Mouse (Mus musculus) midbrain, embryonic 15.5 days (tissue): ENCODE data around the gene Camk2b. TPM values are rescaled to one million over a fixed set of nuclear protein-coding genes. Genes with fewer than 3 reads are reported as not detected.
"Not testable (repeated sequence)": the region's sequence is repeated elsewhere in the genome, so short reads cannot be mapped to it uniquely, and the experiment has no call there.

Source experiments
- ATAC-seq: fragments of 200-750 bp; cut with Nextera tagmentation; replicated peaks from 2 replicates; pipeline ENCODE4 v1.8.0; 2017; ENCODE audit warnings: moderate TSS enrichment
- H3K27ac ChIP-seq: fragments of 300-500 bp; sonication (generic); 2 replicates; pipeline ENCODE4 v1.5.1; 2015; ENCODE audit warnings: mild to moderate bottlenecking, inconsistent platforms
- H3K27me3 ChIP-seq: fragments of 300-500 bp; sonication (generic); replicated peaks from 2 replicates; pipeline ENCODE4 v1.6.1; 2015; ENCODE audit warnings: inconsistent platforms
- H3K36me3 ChIP-seq: fragments of 300-500 bp; sonication (generic); replicated peaks from 2 replicates; pipeline ENCODE4 v1.6.1; 2015; ENCODE audit warnings: inconsistent platforms
- H3K4me1 ChIP-seq: fragments of 300-500 bp; sonication (generic); 2 replicates; pipeline ENCODE4 v1.6.1; 2015; ENCODE audit warnings: inconsistent platforms
- H3K4me2 ChIP-seq: fragments of 300-500 bp; sonication (generic); 2 replicates; pipeline ENCODE4 v1.6.1; 2015; ENCODE audit warnings: inconsistent platforms, mild to moderate bottlenecking, moderate library complexity
- H3K4me3 ChIP-seq: fragments of 300-500 bp; sonication (generic); 2 replicates; pipeline ENCODE4 v1.5.1; 2015; ENCODE audit warnings: mild to moderate bottlenecking, inconsistent platforms
- H3K9ac ChIP-seq: fragments of 300-500 bp; sonication (generic); 2 replicates; pipeline ENCODE4 v1.6.1; 2015; ENCODE audit warnings: mild to moderate bottlenecking, inconsistent platforms
- H3K9me3 ChIP-seq: fragments of 300-500 bp; sonication (generic); 2 replicates; pipeline ENCODE4 v1.6.1; 2016; ENCODE audit warnings: inconsistent platforms
- WGBS: fragments of 180-500 bp; shearing (Covaris S2); methylation state at CpG from one replicate; pipeline ENCODE4 v1.1.7; 2015; ENCODE audit warnings: mixed read lengths; 5-methylcytosine and 5-hydroxymethylcytosine counted together
- polyA plus RNA-seq: library from polyadenylated mRNA; unstranded; fragments of >200 nt; fragmentation: Nextera tagmentation; extraction: Ambion mirVana; gene quantifications from 2 replicates; pipeline ENCODE4 v1.2.1, GENCODE M21; 2015

Camk2b gene
- polyA plus RNA-seq, 1 experiment from 2014 or later = 147 TPM

DNA sequence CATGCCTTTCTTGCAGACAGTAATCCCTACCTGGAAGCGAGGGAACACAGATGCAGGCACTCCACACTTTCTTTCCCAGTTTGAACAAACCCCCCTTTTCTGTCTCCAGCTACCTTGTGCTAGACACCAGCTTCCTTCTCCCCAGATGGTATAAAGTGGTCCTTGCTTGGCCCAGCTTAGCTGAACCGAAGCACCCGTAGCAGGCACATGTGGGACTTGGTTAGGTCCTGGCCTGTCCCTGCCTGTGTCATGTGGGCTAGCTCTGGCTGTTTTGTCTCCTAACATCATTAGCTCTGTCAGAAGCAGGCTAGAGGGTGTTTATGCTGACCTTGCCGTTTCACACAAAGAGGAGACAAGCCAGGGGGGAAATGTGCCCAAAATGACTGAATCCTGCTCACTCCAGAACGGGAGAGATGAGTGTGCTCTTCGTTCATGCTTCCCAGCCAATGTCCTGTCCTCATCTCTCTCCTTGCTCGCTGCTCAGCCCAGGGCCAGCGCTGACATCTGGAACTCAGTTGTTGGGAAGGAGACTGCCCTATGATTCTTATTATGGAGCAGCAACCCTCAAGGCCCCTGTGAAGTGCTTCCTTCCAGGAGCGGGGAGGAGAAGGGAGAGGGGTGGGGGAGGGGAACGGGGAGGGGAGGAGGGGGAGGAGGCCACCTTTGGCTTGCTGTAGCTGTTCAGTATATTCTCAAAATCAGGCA, 117.5 kb downstream of the Camk2b start:
- Histone ChIP-seq H3K4me3 (no peak overlapping the region), H3K36me3 (no peaks in the 10 kb centered on the region), H3K4me2 (no peak overlapping the region), H3K4me1 (no peaks in the 10 kb centered on the region; the same call in 1 of the 2 replicates), H3K9ac (no peak overlapping the region), H3K9me3 (no peaks in the 10 kb centered on the region), H3K27me3 (no peaks in the 10 kb centered on the region), H3K27ac (no peak overlapping the region)
- 69% methylated on average over 9 of the region's 10 CpGs for WGBS
- ATAC-seq = no peak

DNA sequence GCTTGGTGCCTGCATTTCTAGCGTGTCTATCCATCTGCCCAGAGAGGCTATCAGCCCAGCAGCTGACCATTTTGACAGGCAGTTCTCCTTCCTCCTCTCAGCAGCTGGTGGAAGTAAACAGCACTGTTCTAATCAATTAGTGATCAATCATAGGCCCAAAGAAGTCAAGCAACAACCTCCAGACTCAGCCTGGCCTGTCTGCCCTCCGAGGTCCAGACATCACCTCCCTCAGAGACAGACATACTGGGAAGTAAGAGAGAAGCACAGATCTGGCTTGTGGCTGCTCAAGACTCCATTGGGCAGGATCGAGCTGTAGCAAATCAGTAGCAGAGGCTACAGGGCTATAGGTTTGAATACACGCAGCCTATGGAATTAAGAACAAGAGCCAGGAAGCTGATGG, 118.4 kb downstream of the Camk2b start:
- no peaks in the 10 kb centered on the region for H3K27me3 ChIP-seq
- no peaks in the 10 kb centered on the region; the same call in 1 of the 2 replicates for H3K4me1 ChIP-seq
- no peak overlapping the region for H3K9ac ChIP-seq
- ATAC-seq = no peak
- H3K9me3 ChIP-seq = no peaks in the 10 kb centered on the region
- no peaks in the 10 kb centered on the region for H3K36me3 ChIP-seq
- no peak overlapping the region for H3K4me2 ChIP-seq
- H3K4me3 ChIP-seq = no peak overlapping the region
- 66% methylated on average over 4 of the region's 4 CpGs for WGBS
- H3K27ac ChIP-seq = no peak overlapping the region

DNA sequence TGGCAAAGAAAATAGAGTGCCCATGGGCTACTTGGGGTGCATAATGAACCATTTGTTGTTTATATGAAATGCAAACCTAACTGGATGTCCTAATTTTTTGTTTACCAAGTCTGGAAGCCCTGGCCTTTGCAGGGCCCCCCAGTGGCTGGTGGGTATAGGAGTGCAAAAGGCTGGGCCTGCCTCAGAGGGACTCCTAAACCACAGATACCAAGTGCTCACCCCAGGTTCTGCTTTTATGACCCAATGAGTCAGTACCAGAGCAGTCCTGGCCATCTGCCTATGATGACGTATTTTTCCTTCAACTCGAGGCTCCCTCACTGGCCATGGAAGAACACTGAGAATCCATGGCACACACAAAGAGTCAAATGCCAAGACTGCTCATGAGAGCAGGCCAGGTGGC, 121.1 kb downstream of the Camk2b start:
- H3K9ac ChIP-seq = no peak overlapping the region
- ATAC-seq = no peak
- no peak overlapping the region for H3K4me3 ChIP-seq
- no peak overlapping the region for H3K27ac ChIP-seq
- H3K4me1 ChIP-seq = no peaks in the 10 kb centered on the region; the same call in 1 of the 2 replicates
- no peaks in the 10 kb centered on the region for H3K27me3 ChIP-seq
- no peak overlapping the region for H3K4me2 ChIP-seq
- no peaks in the 10 kb centered on the region for H3K36me3 ChIP-seq
- WGBS = 92% methylated on average over 2 of the region's 2 CpGs
- H3K9me3 ChIP-seq = no peaks in the 10 kb centered on the region

DNA sequence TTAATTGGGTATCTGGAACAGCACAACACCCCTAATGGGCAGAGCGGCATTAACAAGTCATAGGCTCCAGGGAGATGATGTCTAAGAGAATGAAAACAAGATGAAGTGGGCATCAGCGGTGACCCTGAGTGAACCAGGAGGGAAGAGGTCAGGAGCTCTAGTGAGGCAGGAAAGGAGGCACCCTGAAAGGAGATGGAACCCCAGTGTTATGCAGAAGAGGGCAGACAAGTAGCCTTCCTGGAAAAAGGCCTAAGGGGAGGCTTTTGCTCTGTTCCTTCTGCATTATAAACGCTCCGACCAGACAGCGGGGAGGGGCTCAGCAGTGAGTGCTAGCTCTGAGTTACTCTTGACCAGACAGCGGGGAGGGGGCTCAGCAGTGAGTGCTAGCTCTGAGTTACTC, 123.2 kb downstream of the Camk2b start:
- Histone ChIP-seq H3K4me2 (no peak overlapping the region), H3K27me3 (no peaks in the 10 kb centered on the region), H3K36me3 (no peaks in the 10 kb centered on the region), H3K4me1 (no peaks in the 10 kb centered on the region), H3K9me3 (no peaks in the 10 kb centered on the region), H3K27ac (no peak overlapping the region), H3K4me3 (no peak overlapping the region), H3K9ac (no peak overlapping the region)
- no peak for ATAC-seq
- WGBS = 61% methylated on average over 6 of the region's 6 CpGs

DNA sequence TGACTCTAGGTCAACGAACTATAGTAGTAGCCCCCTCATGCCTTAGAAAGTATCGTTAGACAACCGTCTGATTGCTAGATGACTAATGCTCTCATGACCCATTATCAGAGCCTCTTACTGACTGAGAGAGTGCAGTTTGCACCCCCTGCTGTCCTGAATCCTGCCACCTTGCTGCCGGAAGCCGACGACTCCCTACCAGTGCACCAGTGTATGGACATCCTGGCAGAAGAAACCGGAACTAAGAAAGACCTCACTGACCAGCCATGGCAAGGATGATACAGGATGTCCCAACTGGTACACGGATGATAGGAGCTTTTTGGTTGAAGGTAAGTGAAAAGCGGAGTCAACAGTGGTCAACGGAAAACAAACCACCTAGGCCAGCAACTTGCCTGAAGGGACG, 131.6 kb downstream of the Camk2b start:
- not testable (repeated sequence) for H3K27ac ChIP-seq, H3K4me3 ChIP-seq, ATAC-seq, H3K4me2 ChIP-seq, H3K27me3 ChIP-seq, H3K36me3 ChIP-seq, H3K9ac ChIP-seq, H3K4me1 ChIP-seq, H3K9me3 ChIP-seq
- WGBS = 94% methylated on average over 11 of the region's 11 CpGs

DNA sequence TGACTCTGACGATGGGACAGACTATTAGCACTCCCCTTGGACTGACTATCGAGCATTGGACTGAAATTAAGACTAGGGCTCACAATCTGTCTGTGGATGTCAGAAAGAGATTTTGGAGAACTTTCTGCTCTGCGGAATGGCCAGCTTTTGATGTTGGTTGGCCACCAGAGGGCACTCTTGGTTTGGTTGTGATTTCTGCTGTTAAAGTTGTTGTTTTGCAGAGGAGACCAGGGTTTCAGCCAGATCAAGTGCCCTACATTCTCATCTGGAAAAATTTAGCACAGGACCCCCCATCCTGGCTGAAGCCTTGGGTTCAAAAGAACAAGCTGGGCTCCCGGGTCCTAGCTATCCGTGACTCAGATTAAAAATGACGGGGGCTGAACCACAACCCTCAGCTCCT, 134.2 kb downstream of the Camk2b start:
- H3K4me2 ChIP-seq, H3K36me3 ChIP-seq, H3K9ac ChIP-seq, H3K4me3 ChIP-seq, H3K27me3 ChIP-seq, H3K4me1 ChIP-seq, ATAC-seq, H3K9me3 ChIP-seq, H3K27ac ChIP-seq: not testable (repeated sequence)
- 84% methylated on average over 6 of the region's 6 CpGs for WGBS

DNA sequence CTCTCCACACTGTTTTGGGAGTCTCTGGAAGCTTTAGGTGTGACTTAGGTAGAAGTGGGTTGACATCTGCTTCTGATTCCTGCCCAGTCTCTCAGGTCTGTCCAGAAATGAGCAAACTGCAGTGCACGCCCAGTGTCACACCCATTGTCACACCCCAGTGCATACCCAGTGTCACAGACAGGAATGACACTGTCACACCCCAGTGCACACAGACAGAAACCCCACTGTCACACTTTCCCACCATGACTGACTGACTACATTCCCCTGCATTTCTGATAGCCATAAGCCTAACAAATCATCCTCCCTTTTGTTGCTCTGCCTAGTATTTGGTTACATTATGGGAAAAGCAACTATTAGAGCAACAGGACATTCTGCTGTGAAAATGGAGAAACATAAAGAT, 135.6 kb downstream of the Camk2b start:
- no peak for ATAC-seq
- 39% methylated on average over 1 of the region's 1 CpGs for WGBS
- Histone ChIP-seq H3K9ac (no peak overlapping the region), H3K4me3 (no peak overlapping the region), H3K4me1 (no peaks in the 10 kb centered on the region), H3K4me2 (no peak overlapping the region), H3K27ac (no peak overlapping the region), H3K27me3 (no peaks in the 10 kb centered on the region), H3K9me3 (no peaks in the 10 kb centered on the region), H3K36me3 (no peaks in the 10 kb centered on the region)

DNA sequence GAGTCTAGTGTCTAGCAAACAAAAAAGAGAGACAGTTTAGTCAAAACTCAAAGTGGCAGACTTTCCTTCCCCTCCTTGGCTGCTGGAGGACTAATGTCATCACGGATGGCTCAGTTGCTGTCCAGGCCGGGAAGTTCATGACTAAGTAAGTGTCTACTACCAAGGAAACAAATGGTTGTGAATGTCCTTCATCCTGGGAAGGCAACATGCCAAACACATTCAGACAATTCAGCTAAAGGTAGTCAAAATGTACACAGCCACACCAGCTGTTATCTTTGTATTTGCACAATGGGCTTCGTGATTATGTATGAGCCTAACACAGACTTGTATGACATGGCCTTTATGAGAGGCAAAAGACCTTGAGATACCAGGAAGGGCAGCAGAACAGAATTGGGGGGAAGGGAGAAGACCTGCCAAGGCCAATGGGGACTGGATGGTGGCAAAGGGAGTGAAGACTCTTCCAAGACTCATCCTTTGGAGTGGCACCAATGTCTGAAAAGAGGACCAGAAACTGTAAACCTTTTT, 139.4 kb downstream of the Camk2b start:
- Histone ChIP-seq H3K9ac (no peak overlapping the region), H3K4me2 (no peak overlapping the region), H3K9me3 (no peaks in the 10 kb centered on the region), H3K36me3 (no peaks in the 10 kb centered on the region), H3K27me3 (no peaks in the 10 kb centered on the region), H3K4me3 (no peak overlapping the region), H3K27ac (no peak overlapping the region), H3K4me1 (no peaks in the 10 kb centered on the region)
- 91% methylated on average over 3 of the region's 3 CpGs for WGBS
- ATAC-seq = no peak

DNA sequence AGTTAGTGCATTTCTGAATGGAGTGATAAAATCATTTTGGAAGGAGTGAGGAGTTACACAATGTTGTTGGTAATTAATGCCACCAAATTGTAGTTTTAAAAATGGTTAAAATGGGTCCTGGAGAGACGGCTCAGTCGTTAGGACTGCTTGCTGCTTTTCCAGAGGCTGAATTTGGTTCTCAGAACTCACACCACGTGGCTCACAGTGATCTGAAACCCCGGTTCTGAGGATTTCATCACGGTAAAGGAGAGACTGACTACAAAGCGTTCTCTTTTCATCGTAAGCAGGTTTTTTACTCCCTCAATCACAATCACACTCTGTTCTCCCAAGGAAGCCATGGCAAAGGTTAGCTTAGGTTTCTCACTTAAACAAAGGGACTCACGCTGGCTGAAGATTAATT, 141.5 kb downstream of the Camk2b start:
- no peak overlapping the region for H3K27ac ChIP-seq
- no peak overlapping the region for H3K4me3 ChIP-seq
- no peaks in the 10 kb centered on the region for H3K4me1 ChIP-seq
- H3K4me2 ChIP-seq = no peak overlapping the region
- H3K9me3 ChIP-seq = no peaks in the 10 kb centered on the region
- WGBS = 57% methylated on average over 8 of the region's 8 CpGs
- H3K9ac ChIP-seq = no peak overlapping the region
- H3K36me3 ChIP-seq = no peaks in the 10 kb centered on the region
- no peak for ATAC-seq
- no peaks in the 10 kb centered on the region for H3K27me3 ChIP-seq

DNA sequence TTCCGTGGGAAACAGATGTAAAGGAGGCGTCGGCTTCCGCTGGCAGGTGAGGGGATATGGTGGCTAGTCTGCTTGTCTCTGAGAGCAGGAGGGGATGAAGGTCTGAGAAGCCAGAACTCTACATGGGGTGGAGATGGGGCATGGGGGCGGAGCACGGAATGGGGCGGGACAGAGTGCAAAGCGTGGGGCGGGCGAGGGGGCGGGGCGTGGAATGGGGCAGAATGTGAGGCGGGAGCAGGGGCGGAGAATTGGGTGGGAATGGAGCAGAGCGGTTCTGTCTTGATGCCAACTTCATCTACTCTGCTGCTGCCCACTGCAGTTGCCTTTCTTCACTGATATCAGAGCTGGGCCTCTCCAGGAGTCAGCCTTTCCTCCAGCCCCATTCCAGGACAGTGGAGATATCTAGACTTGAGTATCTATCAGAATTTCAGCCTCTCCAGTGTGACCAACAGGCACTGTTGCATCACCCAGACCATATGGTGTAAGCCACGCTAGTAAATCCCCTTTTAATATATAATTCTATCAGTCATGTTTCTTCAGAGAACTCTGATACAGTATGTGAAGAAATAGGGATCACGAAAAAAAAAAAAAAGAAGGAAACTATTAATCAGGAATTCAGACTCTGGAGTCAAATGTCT, 145.7 kb downstream of the Camk2b start:
- WGBS = 34% methylated on average over 17 of the region's 17 CpGs
- H3K4me1 ChIP-seq = no peaks in the 10 kb centered on the region
- H3K4me2 ChIP-seq = no peak overlapping the region
- H3K27ac ChIP-seq = no peak overlapping the region
- ATAC-seq = no peak
- H3K9me3 ChIP-seq = no peaks in the 10 kb centered on the region
- H3K9ac ChIP-seq = no peak overlapping the region
- H3K4me3 ChIP-seq = no peak overlapping the region
- no peaks in the 10 kb centered on the region for H3K27me3 ChIP-seq
- H3K36me3 ChIP-seq = no peaks in the 10 kb centered on the region

Other genes starting within 250 kb of the Camk2b start
- gene Polm, start 228.3 kb downstream of the Camk2b start, polyA plus RNA-seq = 8.4 and 8.8 TPM in 2 replicates
- gene Aebp1, start 204.4 kb downstream of the Camk2b start, polyA plus RNA-seq = 21.9 and 27.7 TPM in 2 replicates
- gene Pold2, start 188.1 kb downstream of the Camk2b start, polyA plus RNA-seq = 51.0 and 59.6 TPM in 2 replicates
- 1.6 TPM in 1 of 2 replicates, not detected in the other for gene Myl7, start 167.6 kb downstream of the Camk2b start, polyA plus RNA-seq
- gene Gck, start 116.3 kb downstream of the Camk2b start, polyA plus RNA-seq = 10.0 and 11.2 TPM in 2 replicates
- 96.8 and 104 TPM in 2 replicates for gene Ykt6, start 110.7 kb downstream of the Camk2b start, polyA plus RNA-seq
- gene A730071L15Rik, start 133.7 kb upstream of the Camk2b start, polyA plus RNA-seq = 0.48 and 0.56 TPM in 2 replicates
- gene Nudcd3, start 134.1 kb upstream of the Camk2b start, polyA plus RNA-seq = 73.8 and 77.2 TPM in 2 replicates
- 0.06 and 0.08 TPM in 2 replicates for gene Npc1l1, start 163.8 kb upstream of the Camk2b start, polyA plus RNA-seq
- 71.4 and 72.2 TPM in 2 replicates for gene Ddx56, start 201.4 kb upstream of the Camk2b start, polyA plus RNA-seq
- 123 and 128 TPM in 2 replicates for gene Tmed4, start 208.5 kb upstream of the Camk2b start, polyA plus RNA-seq
- gene Ogdh, start 225.3 kb upstream of the Camk2b start, polyA plus RNA-seq = 118 and 126 TPM in 2 replicates